Mouse (Mus musculus) heart, embryonic 15.5 days (tissue): ENCODE data around the gene Gm20721. TPM values are rescaled to one million over a fixed set of nuclear protein-coding genes. Genes with fewer than 3 reads are reported as not detected.
A peak's percentile ranks its signal among the peaks of the same experiment; 100 is the strongest.
"Not testable (repeated sequence)": the region's sequence is repeated elsewhere in the genome, so short reads cannot be mapped to it uniquely, and the experiment has no call there.

Source experiments
- ATAC-seq: fragments of 200-750 bp; cut with Nextera tagmentation; replicated peaks from 2 replicates; pipeline ENCODE4 v1.8.0; 2017; ENCODE audit warnings: low read depth, moderate TSS enrichment; ENCODE audit not compliant: insufficient number of reproducible peaks, insufficient read depth, low FRiP score
- H3K27ac ChIP-seq: fragments of 300-500 bp; sonication (generic); 2 replicates; pipeline ENCODE4 v1.5.1; 2015; ENCODE audit warnings: mild to moderate bottlenecking, inconsistent platforms
- H3K27me3 ChIP-seq: fragments of 300-500 bp; sonication (generic); 2 replicates; pipeline ENCODE4 v1.6.1; 2015; ENCODE audit warnings: inconsistent platforms
- H3K36me3 ChIP-seq: fragments of 300-500 bp; sonication (generic); 2 replicates; pipeline ENCODE4 v1.6.1; 2015; ENCODE audit warnings: mild to moderate bottlenecking, inconsistent platforms
- H3K4me1 ChIP-seq: fragments of 300-500 bp; sonication (generic); replicated peaks from 2 replicates; pipeline ENCODE4 v1.6.1; 2015; ENCODE audit warnings: inconsistent platforms
- H3K4me2 ChIP-seq: fragments of 300-500 bp; sonication (generic); 2 replicates; pipeline ENCODE4 v1.6.1; 2015; ENCODE audit warnings: inconsistent platforms, mild to moderate bottlenecking, moderate library complexity
- H3K4me3 ChIP-seq: fragments of 300-500 bp; sonication (generic); 2 replicates; pipeline ENCODE4 v1.5.1; 2015; ENCODE audit warnings: mild to moderate bottlenecking, inconsistent platforms
- H3K9ac ChIP-seq: fragments of 300-500 bp; sonication (generic); 2 replicates; pipeline ENCODE4 v1.6.1; 2015; ENCODE audit warnings: mild to moderate bottlenecking, inconsistent platforms
- H3K9me3 ChIP-seq: fragments of 300-500 bp; sonication (generic); replicated peaks from 2 replicates; pipeline ENCODE4 v1.6.1; 2016; ENCODE audit warnings: inconsistent platforms
- WGBS: fragments of 180-500 bp; shearing (Covaris S2); methylation state at CpG from one replicate; pipeline ENCODE4 v1.1.7; 2015; ENCODE audit warnings: mixed read lengths; 5-methylcytosine and 5-hydroxymethylcytosine counted together
- polyA plus RNA-seq: library from polyadenylated mRNA; unstranded; fragments of >200 nt; fragmentation: Nextera tagmentation; extraction: Ambion mirVana; gene quantifications from 2 replicates; pipeline ENCODE4 v1.2.1, GENCODE M21; 2015

Gm20721 gene
- polyA plus RNA-seq, 1 experiment from 2014 or later = 17.1 TPM

DNA sequence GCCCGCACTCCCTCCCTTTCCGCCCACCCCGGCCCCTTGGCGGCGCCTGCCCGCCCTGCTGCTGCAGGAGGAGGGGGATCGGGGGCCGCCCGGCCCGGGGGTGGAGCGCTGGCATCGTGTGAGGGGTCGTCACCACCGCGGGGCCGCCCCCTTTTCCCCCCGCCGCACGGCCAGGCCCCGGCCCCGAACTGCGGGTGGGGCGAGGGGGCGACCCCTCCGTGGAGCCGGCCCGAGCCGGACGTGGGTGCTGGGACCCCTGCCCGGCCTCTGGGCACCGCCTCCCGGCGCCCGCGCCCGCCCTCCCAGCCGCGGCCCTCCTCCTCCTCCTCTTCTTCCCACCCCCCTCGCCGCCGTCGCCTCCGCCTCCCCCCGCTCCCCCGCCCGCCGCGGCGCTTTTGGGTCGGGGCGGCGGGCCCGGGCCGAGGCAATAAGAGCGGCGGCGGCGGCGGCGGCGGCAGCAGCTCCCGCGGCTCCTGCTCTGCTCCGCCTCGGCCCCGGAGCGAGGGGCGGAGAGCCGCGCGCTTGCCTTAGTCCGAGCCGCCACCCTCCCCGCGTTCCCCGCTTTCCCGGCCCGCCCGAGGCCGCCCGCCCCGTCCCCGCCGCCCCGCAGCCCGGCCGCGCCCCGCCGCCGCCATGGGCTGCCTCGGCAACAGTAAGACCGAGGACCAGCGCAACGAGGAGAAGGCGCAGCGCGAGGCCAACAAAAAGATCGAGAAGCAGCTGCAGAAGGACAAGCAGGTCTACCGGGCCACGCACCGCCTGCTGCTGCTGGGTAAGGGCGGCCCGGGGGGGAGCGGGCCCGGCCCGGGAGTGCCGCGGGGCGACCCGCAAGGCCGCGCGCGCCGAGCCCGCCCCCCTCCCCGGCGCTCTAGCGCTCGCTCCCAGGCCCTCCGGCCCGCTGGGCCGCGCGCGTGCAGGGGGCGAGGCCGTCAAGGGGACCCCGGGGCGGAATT lies 16.6 kb downstream of the Gm20721 start:
- H3K4me1 ChIP-seq = peaks cover 40% of the 10 kb centered on the region

DNA sequence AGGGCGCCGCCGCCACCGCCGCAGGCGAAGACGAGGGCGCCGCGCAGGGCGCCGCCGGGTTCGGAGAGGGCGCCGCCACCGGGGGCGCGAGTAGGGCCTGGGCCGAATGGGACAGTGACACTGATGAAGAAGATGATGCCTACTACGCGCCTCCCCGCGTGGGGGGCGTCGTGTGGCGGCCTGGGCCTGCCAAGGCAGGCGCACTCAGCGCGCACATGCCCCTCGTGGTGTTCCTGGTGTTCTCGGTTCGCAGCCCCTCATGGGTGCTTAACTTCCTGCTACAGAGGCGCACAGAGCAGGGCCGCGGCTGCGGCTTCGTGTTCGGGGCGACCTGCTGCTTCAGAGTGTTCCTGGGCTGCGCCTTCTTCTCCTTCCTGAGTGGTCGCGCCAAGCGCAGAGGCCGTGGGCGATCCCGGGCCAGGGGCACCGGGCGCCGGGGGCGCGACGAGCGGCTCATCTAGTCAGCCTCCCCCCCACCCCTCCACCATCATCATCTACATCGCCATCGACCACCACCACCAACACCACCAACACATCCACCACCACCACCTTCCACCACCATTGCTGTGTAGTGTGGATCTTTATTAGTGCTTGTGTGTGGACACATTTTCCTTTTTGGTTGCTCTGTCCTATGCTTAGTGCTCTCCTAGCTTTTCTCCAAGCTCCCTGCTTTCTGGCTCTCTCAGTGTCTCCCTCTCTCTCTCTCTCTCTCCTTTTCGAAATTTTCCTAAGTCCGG lies 17.4 kb downstream of the Gm20721 start:
- 29% methylated on average over 58 of the region's 58 CpGs for WGBS
- Histone ChIP-seq H3K9me3 (no peaks in the 10 kb centered on the region), H3K4me2 (peak overlapping the region; percentile 70), H3K27me3 (no peaks in the 10 kb centered on the region), H3K36me3 (no peaks in the 10 kb centered on the region), H3K4me3 (peak overlapping the region; percentile 97), H3K27ac (peak overlapping the region; percentile 100), H3K9ac (peak overlapping the region; percentile 100), H3K4me1 (peaks cover 32% of the 10 kb centered on the region)
- no peak for ATAC-seq

More for the DNA sequence above, 16.6 kb downstream of the Gm20721 start:
- Histone ChIP-seq H3K9me3 (no peaks in the 10 kb centered on the region), H3K27ac (peak overlapping the region; percentile 100), H3K9ac (peak overlapping the region; percentile 100), H3K36me3 (no peaks in the 10 kb centered on the region), H3K27me3 (no peaks in the 10 kb centered on the region), H3K4me3 (peak overlapping the region; percentile 97), H3K4me2 (peak overlapping the region; percentile 70)
- ATAC-seq = peak; percentile 87
- under 1% methylated on average over 106 of the region's 131 CpGs for WGBS

DNA sequence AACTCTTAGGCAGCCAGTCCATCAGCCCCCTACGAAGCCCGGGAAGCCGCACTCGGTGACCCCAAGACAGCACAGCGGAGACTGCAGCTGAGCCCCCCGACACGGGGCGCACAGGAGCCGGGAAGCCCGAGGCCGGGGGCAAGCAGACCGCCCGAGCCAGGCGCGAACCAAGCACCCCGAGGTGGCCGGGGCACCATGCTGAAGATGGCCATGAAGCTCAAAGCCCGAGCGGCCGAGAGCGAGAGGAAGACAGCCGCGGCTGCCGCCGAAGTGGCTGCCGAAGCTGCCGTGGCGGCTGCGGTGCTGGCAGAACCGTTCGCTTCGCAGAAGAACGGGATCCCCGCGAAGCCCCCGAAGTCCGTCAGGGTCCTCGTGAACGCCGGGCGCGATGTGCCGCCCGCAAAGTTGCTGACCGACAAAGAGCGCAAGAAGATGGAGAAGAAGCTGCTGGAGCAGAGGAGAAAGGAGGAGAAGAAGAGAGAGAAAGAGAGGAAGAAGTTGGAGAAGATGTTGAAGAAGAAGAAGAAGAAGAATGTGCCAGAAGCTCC lies 18.1 kb downstream of the Gm20721 start:
- H3K27ac ChIP-seq = peak overlapping the region; percentile 100
- H3K36me3 ChIP-seq = no peaks in the 10 kb centered on the region; the same call in 1 of the 2 replicates
- H3K9ac ChIP-seq = peak overlapping the region; percentile 100
- 49% methylated on average over 46 of the region's 46 CpGs for WGBS
- H3K9me3 ChIP-seq = no peaks in the 10 kb centered on the region
- H3K4me3 ChIP-seq = peak overlapping the region; percentile 97
- ATAC-seq = no peak
- no peaks in the 10 kb centered on the region for H3K27me3 ChIP-seq
- H3K4me1 ChIP-seq = peaks cover 25% of the 10 kb centered on the region
- peak overlapping the region; percentile 70 for H3K4me2 ChIP-seq

DNA sequence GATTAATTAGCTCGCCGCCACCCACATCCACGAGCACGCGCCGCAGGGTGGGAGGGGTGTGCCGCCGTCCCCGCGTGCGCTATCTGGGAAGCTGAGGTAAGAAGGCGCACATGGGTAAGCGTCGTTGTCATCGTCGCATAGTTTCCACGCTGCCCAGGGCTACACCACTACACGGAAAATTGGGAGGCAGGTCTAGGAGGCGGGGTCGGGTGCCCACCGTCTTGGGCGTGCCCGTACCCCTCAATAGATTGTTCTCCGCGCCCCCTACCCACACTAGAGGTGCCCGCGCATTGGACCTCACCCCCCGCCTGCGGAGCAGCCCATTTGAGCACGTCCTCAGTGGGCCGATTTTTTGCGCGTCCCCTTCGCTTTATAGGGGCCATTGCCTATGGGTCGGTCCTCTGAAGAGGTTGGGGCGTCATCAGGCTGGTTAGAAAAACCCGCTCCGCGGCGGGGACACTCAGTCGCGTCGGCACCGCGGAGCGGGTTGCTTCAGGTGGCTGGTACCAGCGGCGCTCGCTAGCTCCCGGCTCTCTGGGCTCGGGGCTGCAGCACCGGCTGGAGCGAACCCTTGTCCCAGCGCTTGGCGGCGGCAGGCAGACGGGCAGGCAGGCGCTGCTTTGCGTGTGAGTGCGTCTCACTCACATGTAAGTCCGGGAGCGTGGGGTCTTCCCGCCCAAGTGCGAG lies 19.1 kb downstream of the Gm20721 start:
- Histone ChIP-seq H3K36me3 (no peaks in the 10 kb centered on the region; the same call in 1 of the 2 replicates), H3K4me3 (peak overlapping the region; percentile 97), H3K4me2 (peak overlapping the region; percentile 70), H3K27ac (peak overlapping the region; percentile 62), H3K9ac (peak overlapping the region; percentile 100), H3K27me3 (no peaks in the 10 kb centered on the region), H3K9me3 (no peaks in the 10 kb centered on the region), H3K4me1 (peaks cover 15% of the 10 kb centered on the region)
- ATAC-seq = 0 out of 2 replicates have a peak, but pooled peaks have one; percentile 23
- whole genome bisulfite sequencing = 48% methylated on average over 64 of the region's 64 CpGs

DNA sequence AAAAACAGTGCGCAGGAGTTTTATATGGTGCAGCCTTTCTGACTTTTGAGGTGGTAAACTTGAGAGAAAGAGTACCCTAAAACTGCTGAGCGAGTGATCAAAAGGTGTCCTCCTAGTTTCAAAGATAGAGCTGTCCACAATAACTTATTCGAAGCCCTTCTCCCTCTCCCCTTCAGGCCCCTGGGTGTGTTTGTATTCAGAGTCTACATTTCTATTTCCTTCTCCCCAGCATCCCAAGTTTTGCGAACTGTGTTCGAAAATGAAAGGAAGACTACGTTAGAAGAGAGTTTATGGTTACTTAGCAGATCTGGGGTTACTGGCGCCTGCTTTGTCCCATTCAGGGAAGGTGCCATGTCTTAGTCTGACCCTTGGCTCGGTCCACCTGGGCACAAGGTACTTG lies 20.0 kb downstream of the Gm20721 start:
- peak overlapping the region; percentile 70 for H3K4me2 ChIP-seq
- H3K36me3 ChIP-seq = no peaks in the 10 kb centered on the region; the same call in 1 of the 2 replicates
- H3K9me3 ChIP-seq = no peaks in the 10 kb centered on the region
- peaks cover 8% of the 10 kb centered on the region for H3K4me1 ChIP-seq
- peak overlapping the region; percentile 97 for H3K4me3 ChIP-seq
- no peak for ATAC-seq
- no peak overlapping the region; the same call in 1 of the 2 replicates for H3K9ac ChIP-seq
- H3K27ac ChIP-seq = no peak overlapping the region
- no peaks in the 10 kb centered on the region for H3K27me3 ChIP-seq
- 65% methylated on average over 8 of the region's 8 CpGs for WGBS

DNA sequence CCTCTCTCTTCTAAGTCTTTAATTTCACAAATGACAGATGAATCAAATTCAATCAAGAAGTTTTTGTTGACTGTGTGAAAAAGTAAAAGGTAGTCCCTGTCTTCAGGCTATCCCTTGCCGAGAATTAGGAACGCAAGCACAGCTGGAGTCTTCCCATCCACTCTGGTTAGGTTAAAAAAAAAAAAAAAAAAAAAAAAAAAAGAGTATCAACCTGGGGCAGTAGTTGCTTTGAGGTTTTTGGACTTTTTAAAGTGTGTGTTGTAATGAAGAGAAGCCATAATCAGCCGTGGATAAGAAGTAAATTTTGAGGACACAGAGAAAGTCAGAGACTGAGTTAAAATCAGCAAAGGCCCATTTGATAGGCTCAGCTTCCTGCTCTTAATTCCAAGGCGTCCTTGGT lies 20.5 kb downstream of the Gm20721 start:
- peak overlapping the region; percentile 70; the same call in 1 of the 2 replicates for H3K4me2 ChIP-seq
- no peaks in the 10 kb centered on the region for H3K27me3 ChIP-seq
- WGBS = 70% methylated on average over 4 of the region's 4 CpGs

DNA sequence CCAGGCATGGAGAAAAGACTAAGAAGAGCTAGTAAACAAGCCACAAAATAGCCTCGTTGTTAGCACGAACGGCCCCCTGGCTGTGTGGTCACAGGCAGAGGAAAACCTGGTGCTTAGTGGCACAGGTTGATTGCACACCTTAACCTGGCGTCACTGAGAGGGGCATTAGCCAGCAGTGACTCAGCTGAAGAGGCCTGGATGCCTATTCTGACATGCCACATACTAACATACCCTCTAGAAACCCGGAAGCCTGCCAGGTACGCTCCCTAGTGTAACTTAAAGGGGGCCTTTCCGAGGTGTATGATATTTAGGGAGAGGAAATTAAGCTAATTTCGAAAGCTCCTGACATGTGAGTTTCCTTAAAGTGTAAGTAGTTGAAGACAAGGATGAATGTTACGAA lies 29.9 kb downstream of the Gm20721 start:
- ATAC-seq = no peak
- Histone ChIP-seq H3K4me1 (peaks cover 3% of the 10 kb centered on the region; the same call in 1 of the 2 replicates), H3K9me3 (no peaks in the 10 kb centered on the region), H3K27me3 (no peaks in the 10 kb centered on the region), H3K4me3 (no peak overlapping the region), H3K36me3 (no peaks in the 10 kb centered on the region), H3K27ac (no peak overlapping the region), H3K9ac (no peak overlapping the region), H3K4me2 (no peak overlapping the region)
- 90% methylated on average over 9 of the region's 9 CpGs for WGBS

More for the DNA sequence above, 20.5 kb downstream of the Gm20721 start:
- H3K9ac ChIP-seq = no peak overlapping the region
- H3K27ac ChIP-seq = no peak overlapping the region
- H3K4me3 ChIP-seq = no peak overlapping the region
- H3K36me3 ChIP-seq = no peaks in the 10 kb centered on the region; the same call in 1 of the 2 replicates
- peaks cover 8% of the 10 kb centered on the region for H3K4me1 ChIP-seq
- ATAC-seq = no peak
- no peaks in the 10 kb centered on the region for H3K9me3 ChIP-seq

DNA sequence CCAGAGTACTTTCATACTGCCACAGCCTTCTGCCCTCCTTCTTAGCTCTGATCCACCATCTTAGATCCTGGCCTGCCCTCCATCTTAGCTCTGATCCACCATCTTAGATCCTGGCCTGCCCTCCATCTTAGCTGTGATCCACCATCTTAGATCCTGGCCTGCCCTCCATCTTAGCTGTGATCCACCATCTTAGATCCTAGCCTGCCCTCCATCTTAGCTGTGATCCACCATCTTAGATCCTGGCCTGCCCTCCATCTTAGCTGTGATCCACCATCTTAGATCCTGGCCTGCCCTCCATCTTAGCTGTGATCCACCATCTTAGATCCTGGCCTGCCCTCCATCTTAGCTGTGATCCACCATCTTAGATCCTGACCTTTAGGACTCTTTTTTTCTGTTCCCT lies 31.1 kb downstream of the Gm20721 start:
- not testable (repeated sequence) for H3K9ac ChIP-seq, H3K4me3 ChIP-seq, H3K27ac ChIP-seq, H3K36me3 ChIP-seq, H3K4me1 ChIP-seq, ATAC-seq, H3K9me3 ChIP-seq, H3K4me2 ChIP-seq, H3K27me3 ChIP-seq

DNA sequence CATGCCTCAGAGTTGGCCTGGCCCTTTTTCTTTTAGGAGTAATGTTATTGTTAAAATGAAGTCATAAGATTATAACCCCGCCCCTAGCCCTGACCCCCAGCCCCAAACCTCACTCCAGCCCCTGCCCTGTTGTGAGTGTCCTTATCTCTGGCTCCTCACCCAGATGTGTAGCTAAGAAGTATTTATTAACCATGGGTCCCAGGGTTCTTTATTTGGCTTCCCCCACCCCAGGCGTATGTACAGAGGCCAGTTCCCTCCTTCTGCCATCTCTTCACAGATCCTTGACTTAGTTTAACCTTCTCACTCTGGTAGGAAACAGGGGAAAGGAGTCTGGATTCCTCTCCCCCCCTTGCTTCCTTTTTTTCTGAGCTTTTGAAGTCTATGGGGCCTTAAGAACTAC lies 33.9 kb downstream of the Gm20721 start:
- Histone ChIP-seq H3K4me2 (no peak overlapping the region), H3K4me3 (no peak overlapping the region), H3K36me3 (no peaks in the 10 kb centered on the region), H3K4me1 (peaks cover 5% of the 10 kb centered on the region), H3K27me3 (peaks cover 3% of the 10 kb centered on the region; the same call in 1 of the 2 replicates), H3K9ac (no peak overlapping the region), H3K9me3 (no peaks in the 10 kb centered on the region), H3K27ac (no peak overlapping the region)
- ATAC-seq = no peak
- WGBS = 74% methylated on average over 2 of the region's 2 CpGs

DNA sequence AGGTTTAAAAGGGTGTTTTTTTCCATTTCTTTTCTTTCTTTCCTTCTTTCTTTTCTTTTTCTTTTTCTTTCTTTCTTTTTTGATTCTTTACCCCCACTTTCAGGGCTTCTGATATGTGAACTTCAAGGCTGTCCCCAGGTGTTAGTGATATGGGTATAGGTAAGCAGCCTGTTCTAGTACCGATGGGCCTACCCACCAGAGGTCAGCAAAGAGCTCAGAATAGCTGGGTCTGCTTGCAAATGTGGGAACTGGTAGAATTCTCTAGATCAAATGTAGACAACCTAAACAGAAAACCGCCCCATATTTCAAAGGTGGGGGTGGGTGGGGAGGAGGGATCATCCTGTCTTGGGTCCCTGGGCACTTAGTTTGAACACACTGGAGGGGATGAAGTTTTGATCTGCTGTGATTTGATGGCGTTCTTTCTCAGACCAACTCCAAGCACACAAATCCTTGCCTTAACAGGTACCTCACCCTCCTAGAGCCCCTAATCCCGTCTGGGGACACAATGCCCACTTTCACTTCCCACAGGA lies 34.3 kb downstream of the Gm20721 start:
- peaks cover 5% of the 10 kb centered on the region for H3K4me1 ChIP-seq
- no peaks in the 10 kb centered on the region for H3K36me3 ChIP-seq
- no peak; the same call in 1 of the 2 replicates for ATAC-seq
- no peak overlapping the region for H3K4me2 ChIP-seq
- H3K9me3 ChIP-seq = no peaks in the 10 kb centered on the region
- no peak overlapping the region for H3K27ac ChIP-seq
- H3K9ac ChIP-seq = no peak overlapping the region
- WGBS = 32% methylated on average over 4 of the region's 4 CpGs
- H3K27me3 ChIP-seq = peaks cover 3% of the 10 kb centered on the region; the same call in 1 of the 2 replicates
- no peak overlapping the region for H3K4me3 ChIP-seq
